Mouse (Mus musculus) monocyte, adult 2 months (primary cell): ENCODE measurements around the gene Kctd10.

Experiments used
- DNase-seq, 2 experiments: peaks; one replicate each; pipeline ENCODE4 v3.0.0; 2022; ENCODE audit warnings: low spot score in 2 of 2, low read depth in 1 of 2

Kctd10 gene

DNA sequence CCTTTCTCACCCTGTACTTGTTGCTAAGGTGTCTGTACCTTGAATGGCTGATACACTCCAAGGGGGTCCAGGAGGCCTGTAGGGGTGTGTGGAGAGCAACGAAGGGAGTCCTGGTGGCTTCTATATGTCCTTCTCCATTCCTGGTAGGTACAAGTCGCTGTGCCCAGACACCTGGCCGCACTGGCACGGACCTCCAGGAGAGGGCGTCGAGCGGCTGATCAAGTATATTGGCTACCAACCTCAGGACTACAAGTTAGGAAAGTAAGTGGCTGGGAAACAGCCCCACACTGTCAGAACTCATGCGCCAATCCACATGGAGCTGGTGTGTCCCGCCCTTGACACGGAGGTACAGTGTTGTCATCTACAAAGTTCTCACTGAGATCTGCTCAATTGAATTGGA, 28.8 kb downstream of the Kctd10 start:
- DNase-seq, result no peak

GRCm38 (mm10) chr5:114347005-114347404, 33.3 kb downstream of the Kctd10 start:
- no peak for DNase-seq

DNA sequence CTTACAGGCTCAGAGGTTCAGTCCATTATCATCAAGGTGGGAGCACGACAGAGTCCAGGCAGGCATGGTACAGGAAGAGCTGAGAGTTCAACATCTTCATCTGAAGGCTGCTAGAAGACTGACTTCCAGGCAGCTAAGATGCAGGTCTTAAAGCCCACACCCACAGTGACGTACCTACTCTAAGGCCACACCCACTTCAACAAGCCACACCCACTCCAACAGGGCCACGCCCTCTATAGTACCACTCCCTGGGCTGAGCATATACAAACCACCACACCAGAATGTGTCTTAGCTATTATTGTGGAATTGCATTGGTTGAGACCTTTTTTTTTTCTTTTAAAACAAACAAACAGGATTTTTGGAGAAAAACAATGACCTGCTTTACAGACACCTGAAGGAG, 34.8 kb downstream of the Kctd10 start:
- no peak for DNase-seq

GRCm38 (mm10) chr5:114343612-114344011, 36.7 kb downstream of the Kctd10 start:
- no peak for DNase-seq

DNA sequence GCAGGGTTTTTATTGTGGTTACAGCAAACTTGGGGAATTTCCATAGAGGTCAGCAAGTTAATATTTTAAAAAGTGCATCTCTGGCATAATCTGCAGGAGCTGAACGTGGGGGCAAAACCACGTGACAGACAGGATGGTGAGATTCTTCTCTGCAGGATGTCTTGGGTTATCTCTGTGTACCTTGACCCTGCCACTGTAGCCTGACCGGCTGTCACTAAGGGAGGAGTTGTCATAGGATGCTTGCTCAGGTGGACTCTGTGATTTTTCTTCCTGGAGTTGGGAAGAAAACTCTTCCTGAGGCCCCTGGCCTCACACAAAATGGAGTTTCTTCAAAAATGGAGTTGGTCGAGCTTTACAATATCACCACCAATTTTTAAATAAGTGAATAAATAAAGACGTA, 37.3 kb downstream of the Kctd10 start:
- DNase-seq, result no peak

DNA sequence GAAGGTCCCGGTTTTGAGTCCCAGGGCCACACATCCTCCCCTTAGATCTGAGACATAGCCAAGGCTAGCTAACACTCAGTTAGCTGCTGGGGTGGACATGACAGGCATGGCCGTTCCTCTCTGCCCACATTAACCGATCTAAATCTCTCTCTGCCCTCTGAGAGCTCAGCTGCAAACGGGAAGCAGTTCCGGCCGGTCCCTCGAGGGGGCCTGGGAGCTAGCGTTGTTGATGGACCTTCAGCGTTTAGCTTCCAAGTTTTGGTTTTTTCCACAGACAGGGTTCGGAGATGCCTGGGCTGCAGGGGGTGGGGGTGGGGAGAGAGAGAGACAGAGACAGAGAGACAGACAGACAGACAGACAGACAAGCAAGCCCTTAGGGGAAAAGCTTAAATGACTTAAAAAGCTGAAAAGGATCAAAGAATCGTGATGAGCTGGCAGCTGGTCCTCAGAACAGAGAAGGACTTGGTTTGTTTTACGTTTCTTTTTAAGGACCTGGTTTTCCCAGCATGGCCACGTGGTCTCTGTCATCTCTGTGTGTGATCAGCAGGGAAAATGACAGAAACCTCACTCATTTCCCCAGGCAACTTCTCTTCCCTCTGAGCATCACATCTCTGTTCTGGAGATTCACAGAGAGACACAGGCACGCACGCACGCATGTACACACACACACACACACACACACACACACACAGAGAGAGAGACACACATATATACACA, 56.4 kb downstream of the Kctd10 start:
- DNase-seq, result peak in 1 of 2 experiments; percentile 34

DNA sequence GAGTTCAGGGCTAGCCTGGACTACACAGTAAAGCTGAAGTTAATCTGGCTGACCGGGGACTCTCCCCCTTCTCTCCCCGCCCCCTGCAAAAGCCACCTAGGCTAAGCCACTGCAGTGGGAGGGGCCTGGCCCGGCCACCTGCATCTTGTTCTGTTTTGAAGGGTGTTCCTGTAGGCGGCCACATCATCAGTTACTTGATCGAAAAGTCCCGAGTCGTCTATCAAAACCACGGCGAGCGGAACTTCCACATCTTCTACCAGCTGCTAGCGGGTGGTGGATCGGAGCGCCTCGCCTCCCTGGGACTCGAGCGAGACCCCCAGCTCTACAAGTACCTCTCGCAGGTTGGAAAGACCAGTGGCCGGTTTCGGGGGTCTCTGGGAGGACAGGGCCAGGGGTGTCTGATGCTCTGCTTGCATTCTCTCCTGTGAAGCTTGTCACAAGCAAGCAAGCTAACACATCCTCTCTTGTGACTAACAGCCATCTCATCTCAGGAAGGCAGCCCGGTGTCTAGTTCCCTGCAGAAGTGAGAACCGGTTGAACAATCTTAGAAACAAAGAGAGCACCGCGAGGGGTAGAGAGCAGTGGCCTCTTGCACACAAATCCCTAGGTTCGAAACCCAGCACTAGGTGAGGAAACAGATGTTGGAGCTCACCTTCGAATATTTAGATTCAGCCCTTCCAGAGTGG, 57.1 kb downstream of the Kctd10 start:
- DNase-seq, result peak in 1 of 2 experiments; percentile 48
